Mouse (Mus musculus) liver, embryonic 12.5 days (tissue): ENCODE measurements around the gene Uroc1. TPM values are rescaled to one million over a fixed set of nuclear protein-coding genes. Genes with fewer than 3 reads are reported as not detected.

Experiments used
- ATAC-seq: fragments of 200-750 bp; cut with Nextera tagmentation; 2 replicates; pipeline ENCODE4 v1.8.0; 2017; ENCODE audit warnings: moderate number of reproducible peaks, mild to moderate bottlenecking, moderate library complexity
- H3K27ac ChIP-seq: fragments of 300-500 bp; sonication (generic); 2 replicates; pipeline ENCODE4 v1.5.1; 2016; ENCODE audit warnings: mild to moderate bottlenecking
- H3K27me3 ChIP-seq: fragments of 300-500 bp; sonication (generic); replicated peaks from 2 replicates; pipeline ENCODE4 v1.6.1; 2016; ENCODE audit warnings: mild to moderate bottlenecking, moderate library complexity
- H3K36me3 ChIP-seq: fragments of 300-500 bp; sonication (generic); 2 replicates; pipeline ENCODE4 v1.6.1; 2016; ENCODE audit warnings: mild to moderate bottlenecking, moderate library complexity
- H3K4me1 ChIP-seq: fragments of 300-500 bp; sonication (generic); 2 replicates; pipeline ENCODE4 v1.6.1; 2016
- H3K4me2 ChIP-seq: fragments of 300-500 bp; sonication (generic); 2 replicates; pipeline ENCODE4 v1.6.1; 2016; ENCODE audit warnings: mild to moderate bottlenecking, moderate library complexity
- H3K4me3 ChIP-seq: fragments of 300-500 bp; sonication (generic); 2 replicates; pipeline ENCODE4 v1.5.1; 2016; ENCODE audit warnings: mild to moderate bottlenecking, moderate library complexity
- H3K9ac ChIP-seq: fragments of 300-500 bp; sonication (generic); 2 replicates; pipeline ENCODE4 v1.6.1; 2016; ENCODE audit warnings: mild to moderate bottlenecking, moderate library complexity
- H3K9me3 ChIP-seq: fragments of 300-500 bp; sonication (generic); replicated peaks from 2 replicates; pipeline ENCODE4 v1.6.1; 2016; ENCODE audit warnings: mild to moderate bottlenecking, moderate library complexity
- WGBS: fragments of 180-500 bp; shearing (Covaris S2); methylation state at CpG from one replicate; pipeline ENCODE4 v1.1.7; 2016; ENCODE audit not compliant: insufficient replicate concordance; 5-methylcytosine and 5-hydroxymethylcytosine counted together
- polyA plus RNA-seq: library from polyadenylated mRNA; unstranded; fragments of >200 nt; fragmentation: Nextera tagmentation; extraction: Ambion mirVana; gene quantifications from 2 replicates; pipeline ENCODE4 v1.2.1, GENCODE M21; 2016

The Uroc1 gene
- polyA plus RNA-seq, 1 experiment from 2014 or later, result 3.9 TPM

- Histone ChIP-seq H3K27ac (no peak overlapping the region), H3K36me3 (peaks cover 33% of the 10 kb centered on the region), H3K9me3 (no peaks in the 10 kb centered on the region), H3K27me3 (no peaks in the 10 kb centered on the region), H3K4me1 (no peaks in the 10 kb centered on the region), H3K9ac (no peak overlapping the region), H3K4me2 (no peak overlapping the region), H3K4me3 (no peak overlapping the region)
- ATAC-seq, result no peak
- WGBS, result 82% methylated on average over 2 of the region's 2 CpGs
Measured at GRCm38 (mm10) chr6:90395751-90396150, 62.7 kb downstream of the Uroc1 start.

- Histone ChIP-seq H3K4me1 (no peaks in the 10 kb centered on the region), H3K9ac (no peak overlapping the region), H3K27me3 (no peaks in the 10 kb centered on the region), H3K27ac (no peak overlapping the region), H3K36me3 (peaks cover 34% of the 10 kb centered on the region), H3K4me3 (no peak overlapping the region), H3K9me3 (no peaks in the 10 kb centered on the region), H3K4me2 (no peak overlapping the region)
- WGBS, result 78% methylated on average over 3 of the region's 3 CpGs
- no peak; the same call in 1 of the 2 replicates for ATAC-seq
Measured at GRCm38 (mm10) chr6:90397291-90397690, 64.2 kb downstream of the Uroc1 start.

GRCm38 (mm10) chr6:90408632-90409031, 75.5 kb downstream of the Uroc1 start:
- H3K9me3 ChIP-seq, result no peaks in the 10 kb centered on the region
- H3K4me3 ChIP-seq, result no peak overlapping the region
- H3K27me3 ChIP-seq, result no peaks in the 10 kb centered on the region
- no peak overlapping the region for H3K9ac ChIP-seq
- 0 out of 2 replicates have a peak, but pooled peaks cover 3% of the 10 kb centered on the region for H3K4me1 ChIP-seq
- no peak overlapping the region for H3K27ac ChIP-seq
- no peak for ATAC-seq
- H3K36me3 ChIP-seq, result peaks cover 5% of the 10 kb centered on the region; the same call in 1 of the 2 replicates
- no peak overlapping the region for H3K4me2 ChIP-seq

- no peak overlapping the region for H3K4me2 ChIP-seq
- no peak overlapping the region for H3K4me3 ChIP-seq
- 0 out of 2 replicates have a peak, but pooled peaks cover 3% of the 10 kb centered on the region for H3K4me1 ChIP-seq
- H3K27ac ChIP-seq, result no peak overlapping the region
- no peak overlapping the region for H3K9ac ChIP-seq
- H3K9me3 ChIP-seq, result no peaks in the 10 kb centered on the region
- no peak for ATAC-seq
- no peaks in the 10 kb centered on the region for H3K36me3 ChIP-seq
- H3K27me3 ChIP-seq, result no peaks in the 10 kb centered on the region; the same call in 1 of the 2 replicates
- 45% methylated on average over 1 of the region's 1 CpGs for WGBS
Measured at GRCm38 (mm10) chr6:90410972-90411371, 77.9 kb downstream of the Uroc1 start.

GRCm38 (mm10) chr6:90411926-90412325, 78.8 kb downstream of the Uroc1 start:
- ATAC-seq, result no peak
- Histone ChIP-seq H3K27ac (no peak overlapping the region), H3K27me3 (no peaks in the 10 kb centered on the region; the same call in 1 of the 2 replicates), H3K4me3 (no peak overlapping the region), H3K36me3 (no peaks in the 10 kb centered on the region), H3K4me1 (0 out of 2 replicates have a peak, but pooled peaks cover 3% of the 10 kb centered on the region), H3K9me3 (no peaks in the 10 kb centered on the region), H3K4me2 (no peak overlapping the region), H3K9ac (no peak overlapping the region)
- 70% methylated on average over 7 of the region's 7 CpGs for WGBS

Other genes with a start within 250 kb of the Uroc1 start
- not detected in 2 replicates for gene Vmn1r50, start 231.9 kb upstream of the Uroc1 start, polyA plus RNA-seq
- not detected in 2 replicates for gene Vmn1r51, start 210.7 kb upstream of the Uroc1 start, polyA plus RNA-seq
- not detected in 2 replicates for gene Vmn1r52, start 158.5 kb upstream of the Uroc1 start, polyA plus RNA-seq
- gene V1ra8, start 130.5 kb upstream of the Uroc1 start, polyA plus RNA-seq, result not detected in 2 replicates
- gene Vmn1r53, start 108.8 kb upstream of the Uroc1 start, polyA plus RNA-seq, result not detected in 2 replicates
- not detected in 2 replicates for gene Vmn1r54, start 87.0 kb upstream of the Uroc1 start, polyA plus RNA-seq
- not detected in 2 replicates for gene BC048671, start 32.1 kb upstream of the Uroc1 start, polyA plus RNA-seq
- gene Chst13, start 8.1 kb upstream of the Uroc1 start, polyA plus RNA-seq, result 14.5 and 16.7 TPM in 2 replicates
- 5.6 and 7.9 TPM in 2 replicates for gene Zxdc, start 36.2 kb downstream of the Uroc1 start, polyA plus RNA-seq
- not detected in 2 replicates for gene Cfap100, start 95.5 kb downstream of the Uroc1 start, polyA plus RNA-seq
- 8.6 and 10.3 TPM in 2 replicates for gene Klf15, start 129.3 kb downstream of the Uroc1 start, polyA plus RNA-seq
- gene Aldh1l1, start 153.1 kb downstream of the Uroc1 start, polyA plus RNA-seq, result 8.0 and 11.6 TPM in 2 replicates